Mouse (Mus musculus) hindbrain, embryonic 10.5 days (tissue): ENCODE data around the gene Cers6. TPM values are rescaled to one million over a fixed set of nuclear protein-coding genes. Genes with fewer than 3 reads are reported as not detected.

Experiments
- DNase-seq: peaks from one replicate; pipeline ENCODE4 v3.0.0-alpha.2; 2017; ENCODE audit warnings: low spot score
- H3K27ac ChIP-seq: fragments of 300-500 bp; sonication (generic); 2 replicates; pipeline ENCODE4 v1.5.1; 2016; ENCODE audit warnings: mild to moderate bottlenecking, moderate library complexity
- H3K27me3 ChIP-seq: fragments of 300-500 bp; sonication (generic); 2 replicates; pipeline ENCODE4 v1.6.1; 2016; ENCODE audit warnings: mild to moderate bottlenecking; ENCODE audit not compliant: poor library complexity, insufficient read depth, severe bottlenecking
- H3K36me3 ChIP-seq: fragments of 300-500 bp; sonication (generic); 2 replicates; pipeline ENCODE4 v1.6.1; 2016; ENCODE audit warnings: mild to moderate bottlenecking, moderate library complexity
- H3K4me1 ChIP-seq: fragments of 300-500 bp; sonication (generic); replicated peaks from 2 replicates; pipeline ENCODE4 v1.6.1; 2016; ENCODE audit warnings: mild to moderate bottlenecking
- H3K4me3 ChIP-seq: fragments of 300-500 bp; sonication (generic); 2 replicates; pipeline ENCODE4 v1.5.1; 2016; ENCODE audit warnings: mild to moderate bottlenecking, moderate library complexity
- H3K9me3 ChIP-seq: fragments of 300-500 bp; sonication (generic); 2 replicates; pipeline ENCODE4 v1.6.1; 2016; ENCODE audit warnings: mild to moderate bottlenecking, moderate library complexity
- WGBS: fragments of 180-500 bp; shearing (Covaris S2); methylation state at CpG from one replicate; pipeline ENCODE4 v1.1.7; 2016; 5-methylcytosine and 5-hydroxymethylcytosine counted together
- polyA plus RNA-seq: library from polyadenylated mRNA; unstranded; fragments of >200 nt; fragmentation: Nextera tagmentation; extraction: Ambion mirVana; gene quantifications from 2 replicates; pipeline ENCODE4 v1.2.1, GENCODE M21; 2016

The Cers6 gene
- polyA plus RNA-seq, 1 experiment from 2014 or later: 36.8 TPM

- peak; percentile 22 for DNase-seq
- H3K27ac ChIP-seq: peak overlapping the region; percentile 60
- 42% methylated on average over 8 of the region's 8 CpGs for WGBS
Measured at GRCm38 (mm10) chr2:69086505-69087260, 225.4 kb downstream of the Cers6 start.

DNA sequence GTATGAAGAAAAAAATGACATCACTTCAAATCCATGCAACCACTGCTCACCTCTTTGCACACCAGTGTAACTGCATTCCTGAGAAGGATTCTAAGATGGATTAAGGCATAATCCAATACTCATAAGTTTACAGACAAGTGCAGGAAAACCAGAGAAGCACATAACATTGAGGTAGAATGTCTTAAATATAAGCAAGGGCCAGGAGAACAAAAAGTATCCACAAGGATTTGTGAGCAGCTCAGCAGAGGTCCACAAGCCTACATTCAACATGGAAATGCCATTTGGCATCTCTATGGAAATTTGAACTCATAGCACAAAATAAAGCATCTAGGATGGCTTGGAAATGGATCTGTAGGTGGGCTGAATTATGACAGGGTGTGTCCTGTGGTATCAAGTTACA is 234.6 kb downstream of the Cers6 start:
- no peak for DNase-seq
- Histone ChIP-seq H3K36me3 (no peaks in the 10 kb centered on the region), H3K9me3 (no peaks in the 10 kb centered on the region), H3K27ac (no peak overlapping the region), H3K27me3 (no peaks in the 10 kb centered on the region), H3K4me3 (no peak overlapping the region), H3K4me1 (no peaks in the 10 kb centered on the region)

More at GRCm38 (mm10) chr2:69086505-69087260, 225.4 kb downstream of the Cers6 start:
- H3K9me3 ChIP-seq: no peaks in the 10 kb centered on the region
- peaks cover 22% of the 10 kb centered on the region for H3K4me1 ChIP-seq
- H3K4me3 ChIP-seq: no peak overlapping the region
- no peaks in the 10 kb centered on the region for H3K36me3 ChIP-seq
- no peaks in the 10 kb centered on the region for H3K27me3 ChIP-seq

GRCm38 (mm10) chr2:69096821-69097220 is 235.6 kb downstream of the Cers6 start:
- Histone ChIP-seq H3K27me3 (no peaks in the 10 kb centered on the region), H3K4me1 (no peaks in the 10 kb centered on the region), H3K36me3 (no peaks in the 10 kb centered on the region), H3K27ac (no peak overlapping the region), H3K9me3 (no peaks in the 10 kb centered on the region), H3K4me3 (no peak overlapping the region)
- DNase-seq: no peak
- 87% methylated on average over 4 of the region's 4 CpGs for WGBS

DNA sequence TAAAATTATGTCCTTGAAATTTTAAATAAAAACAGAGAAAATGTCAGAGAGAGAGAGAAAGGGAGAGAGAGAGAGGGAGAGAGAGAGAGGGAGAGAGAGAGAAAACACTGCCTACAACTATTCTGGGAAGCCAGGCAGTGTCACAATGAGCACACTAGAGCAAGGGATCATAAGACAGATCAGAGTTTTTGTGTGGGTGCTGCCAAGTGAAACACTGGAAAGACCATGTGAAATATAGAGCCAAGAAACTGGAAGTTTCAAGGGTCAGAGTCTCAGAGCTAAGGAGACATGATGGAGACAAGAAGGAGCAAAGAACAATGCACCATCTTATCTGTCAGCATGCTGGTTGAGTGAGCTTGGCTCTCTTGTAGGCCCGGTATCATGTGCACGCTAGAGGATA is 236.3 kb downstream of the Cers6 start:
- H3K9me3 ChIP-seq: no peaks in the 10 kb centered on the region
- no peaks in the 10 kb centered on the region for H3K27me3 ChIP-seq
- no peaks in the 10 kb centered on the region for H3K36me3 ChIP-seq
- WGBS: 96% methylated on average over 2 of the region's 2 CpGs
- no peak overlapping the region for H3K27ac ChIP-seq
- no peak overlapping the region for H3K4me3 ChIP-seq
- no peaks in the 10 kb centered on the region for H3K4me1 ChIP-seq
- no peak for DNase-seq

DNA sequence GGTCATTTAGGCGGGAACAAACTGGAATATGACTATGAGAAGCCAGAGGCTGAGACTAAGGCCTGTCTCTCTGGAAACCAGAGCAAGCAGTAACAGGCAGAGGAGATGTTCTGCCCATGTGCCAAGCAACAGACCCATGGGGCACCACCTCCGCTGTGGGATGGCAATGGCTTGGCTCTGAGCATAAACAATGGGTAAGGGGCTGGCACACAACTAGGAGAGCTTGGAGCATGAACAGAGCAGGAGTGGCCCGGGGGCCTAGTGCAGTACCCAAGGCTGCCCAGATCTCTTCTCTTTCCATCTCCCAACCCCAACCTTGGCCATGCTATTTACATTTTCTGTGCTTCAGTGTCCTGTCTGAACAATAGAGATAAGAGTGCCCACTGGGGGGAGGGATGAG is 237.5 kb downstream of the Cers6 start:
- Histone ChIP-seq H3K4me1 (0 out of 2 replicates have a peak, but pooled peaks cover 3% of the 10 kb centered on the region), H3K36me3 (no peaks in the 10 kb centered on the region), H3K4me3 (no peak overlapping the region), H3K9me3 (no peaks in the 10 kb centered on the region), H3K27me3 (no peaks in the 10 kb centered on the region), H3K27ac (no peak overlapping the region)
- no peak for DNase-seq
- WGBS: 93% methylated on average over 3 of the region's 3 CpGs

DNA sequence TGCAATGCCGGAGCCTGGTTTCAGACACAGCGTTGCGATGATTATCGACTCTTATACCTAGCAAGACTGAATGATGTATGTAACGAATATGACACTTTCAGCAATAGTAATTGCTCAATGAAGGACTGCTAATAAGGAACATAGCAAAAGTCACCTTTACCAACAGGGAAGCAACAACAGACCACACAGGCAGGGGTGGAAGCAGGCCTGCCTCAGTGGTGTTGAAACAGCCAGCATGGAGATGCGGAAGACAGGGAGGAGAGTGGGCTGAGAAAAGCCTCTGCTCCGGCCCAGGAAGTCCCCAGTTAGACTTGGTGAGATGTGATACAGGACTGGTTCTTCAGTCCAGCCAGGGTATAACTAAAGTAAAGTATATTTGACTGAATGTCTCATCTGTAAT is 237.9 kb downstream of the Cers6 start:
- Histone ChIP-seq H3K9me3 (no peaks in the 10 kb centered on the region), H3K4me3 (no peak overlapping the region), H3K27me3 (no peaks in the 10 kb centered on the region), H3K4me1 (peaks cover 6% of the 10 kb centered on the region; the same call in 1 of the 2 replicates), H3K36me3 (no peaks in the 10 kb centered on the region), H3K27ac (no peak overlapping the region)
- no peak for DNase-seq
- 96% methylated on average over 7 of the region's 7 CpGs for WGBS

DNA sequence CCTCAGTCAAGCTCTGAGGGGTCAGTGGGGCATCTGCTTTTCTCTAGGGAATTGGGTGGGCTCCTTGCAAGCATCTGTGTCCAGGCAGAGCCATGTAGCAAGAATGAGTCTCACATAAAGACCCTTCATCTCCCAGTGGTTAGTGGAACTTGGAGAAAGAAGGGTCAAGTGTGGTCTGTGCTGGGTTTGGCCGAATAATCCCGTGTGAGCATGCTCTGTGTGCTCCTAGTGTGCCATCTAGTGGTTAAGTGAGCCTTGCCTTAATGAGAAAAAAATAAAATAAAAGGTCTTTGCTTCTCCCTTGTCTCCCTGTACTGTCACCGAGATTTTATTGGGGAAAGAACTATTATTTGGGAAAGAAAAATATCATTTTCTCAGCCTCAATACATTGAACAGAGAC is 239.5 kb downstream of the Cers6 start:
- DNase-seq: peak; percentile 21
- Histone ChIP-seq H3K27me3 (no peaks in the 10 kb centered on the region), H3K9me3 (no peaks in the 10 kb centered on the region), H3K27ac (no peak overlapping the region), H3K4me3 (no peak overlapping the region), H3K4me1 (peaks cover 14% of the 10 kb centered on the region), H3K36me3 (no peaks in the 10 kb centered on the region)
- WGBS: 35% methylated on average over 3 of the region's 3 CpGs

- no peak for DNase-seq
- no peaks in the 10 kb centered on the region for H3K36me3 ChIP-seq
- H3K9me3 ChIP-seq: no peaks in the 10 kb centered on the region
- no peak overlapping the region for H3K27ac ChIP-seq
- no peaks in the 10 kb centered on the region for H3K27me3 ChIP-seq
- peaks cover 14% of the 10 kb centered on the region for H3K4me1 ChIP-seq
- H3K4me3 ChIP-seq: no peak overlapping the region
- WGBS: 72% methylated on average over 3 of the region's 3 CpGs
Measured at GRCm38 (mm10) chr2:69103526-69103925, 242.3 kb downstream of the Cers6 start.

DNA sequence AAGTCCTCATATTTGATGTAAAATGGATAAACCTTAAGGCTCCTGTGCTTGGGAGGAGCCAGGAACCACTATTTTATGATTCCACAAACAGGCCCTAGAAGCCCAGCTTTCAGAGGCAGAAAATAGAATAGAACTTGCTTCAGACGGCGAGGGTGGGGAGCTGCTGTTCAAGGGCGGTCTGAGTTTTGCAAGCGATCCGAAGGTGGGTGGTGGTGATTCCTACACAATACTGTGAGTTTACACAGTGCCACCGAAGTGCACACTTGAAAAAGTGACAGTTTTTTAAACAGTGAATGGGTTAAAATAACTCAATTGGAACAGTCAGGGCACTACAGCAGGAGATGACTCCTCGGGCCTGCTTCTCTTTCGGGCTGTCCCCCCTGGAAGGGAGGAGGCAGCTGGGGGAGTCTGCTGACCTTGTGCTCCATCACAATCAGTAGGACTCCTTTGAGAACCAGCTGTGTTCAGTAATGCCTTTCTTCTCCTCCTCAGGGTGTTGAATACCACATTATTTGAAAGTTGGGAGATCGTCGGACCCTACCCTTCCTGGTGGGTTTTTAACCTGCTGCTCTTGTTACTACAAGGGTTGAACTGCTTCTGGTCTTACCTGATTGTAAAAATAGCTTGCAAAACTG is 243.4 kb downstream of the Cers6 start:
- H3K36me3 ChIP-seq: no peaks in the 10 kb centered on the region
- 45% methylated on average over 10 of the region's 10 CpGs for WGBS
- H3K9me3 ChIP-seq: no peaks in the 10 kb centered on the region
- no peaks in the 10 kb centered on the region for H3K27me3 ChIP-seq
- H3K4me1 ChIP-seq: peaks cover 14% of the 10 kb centered on the region
- DNase-seq: no peak
- H3K27ac ChIP-seq: no peak overlapping the region
- H3K4me3 ChIP-seq: no peak overlapping the region

GRCm38 (mm10) chr2:69109246-69109645 is 248.0 kb downstream of the Cers6 start:
- peaks cover 8% of the 10 kb centered on the region for H3K4me1 ChIP-seq
- no peaks in the 10 kb centered on the region for H3K9me3 ChIP-seq
- WGBS: 90% methylated on average over 5 of the region's 5 CpGs
- no peak for DNase-seq
- H3K27ac ChIP-seq: no peak overlapping the region
- H3K27me3 ChIP-seq: no peaks in the 10 kb centered on the region
- H3K36me3 ChIP-seq: 0 out of 2 replicates have a peak, but pooled peaks cover 2% of the 10 kb centered on the region
- no peak overlapping the region for H3K4me3 ChIP-seq

DNA sequence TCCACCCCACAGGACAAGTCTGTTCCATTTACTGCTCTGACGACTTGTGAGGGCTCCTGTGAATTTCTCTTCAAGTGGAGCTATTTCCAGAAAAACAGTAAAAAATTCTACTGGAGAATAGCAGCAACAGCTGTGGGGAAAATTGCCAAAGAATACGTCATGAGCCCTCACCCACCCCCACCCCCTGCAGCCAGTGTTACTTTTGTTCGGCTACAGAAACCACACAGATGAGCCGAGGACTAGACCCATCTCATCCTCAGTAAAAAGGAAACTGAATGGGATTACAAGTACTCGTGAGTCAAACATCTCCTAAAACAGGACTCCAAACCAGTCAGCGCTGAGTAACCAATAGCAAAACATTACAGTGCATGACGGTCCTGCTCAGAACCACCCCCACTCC is 248.5 kb downstream of the Cers6 start:
- no peaks in the 10 kb centered on the region for H3K27me3 ChIP-seq
- H3K36me3 ChIP-seq: peaks cover 2% of the 10 kb centered on the region; the same call in 1 of the 2 replicates
- H3K9me3 ChIP-seq: no peaks in the 10 kb centered on the region
- DNase-seq: no peak
- no peak overlapping the region for H3K4me3 ChIP-seq
- H3K27ac ChIP-seq: no peak overlapping the region
- WGBS: 80% methylated on average over 7 of the region's 7 CpGs
- peaks cover 3% of the 10 kb centered on the region for H3K4me1 ChIP-seq

DNA sequence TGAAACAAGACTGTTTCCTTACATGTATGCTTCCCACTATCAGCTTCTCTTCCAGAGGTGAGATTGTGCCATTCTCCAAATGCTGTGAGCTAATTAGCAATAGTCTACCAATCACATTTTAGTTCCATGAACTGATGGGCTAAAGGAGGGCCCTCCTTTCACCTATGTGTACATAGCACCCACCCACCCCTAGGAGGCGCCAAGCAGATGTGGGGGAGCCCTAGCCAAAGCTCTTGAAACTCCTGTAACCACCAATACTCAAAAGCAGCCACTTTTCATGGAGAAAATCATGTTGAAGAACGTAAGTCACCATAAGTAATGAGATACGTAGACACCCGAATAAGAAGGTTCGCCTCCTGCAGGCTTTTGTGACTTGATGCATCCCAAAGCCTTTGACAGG is 251.4 kb downstream of the Cers6 start:
- no peak for DNase-seq
- no peaks in the 10 kb centered on the region for H3K4me1 ChIP-seq
- H3K36me3 ChIP-seq: peaks cover 10% of the 10 kb centered on the region
- H3K27me3 ChIP-seq: no peaks in the 10 kb centered on the region
- no peak overlapping the region for H3K27ac ChIP-seq
- peaks cover 6% of the 10 kb centered on the region; the same call in 1 of the 2 replicates for H3K9me3 ChIP-seq
- H3K4me3 ChIP-seq: no peak overlapping the region
- 86% methylated on average over 5 of the region's 5 CpGs for whole genome bisulfite sequencing

DNA sequence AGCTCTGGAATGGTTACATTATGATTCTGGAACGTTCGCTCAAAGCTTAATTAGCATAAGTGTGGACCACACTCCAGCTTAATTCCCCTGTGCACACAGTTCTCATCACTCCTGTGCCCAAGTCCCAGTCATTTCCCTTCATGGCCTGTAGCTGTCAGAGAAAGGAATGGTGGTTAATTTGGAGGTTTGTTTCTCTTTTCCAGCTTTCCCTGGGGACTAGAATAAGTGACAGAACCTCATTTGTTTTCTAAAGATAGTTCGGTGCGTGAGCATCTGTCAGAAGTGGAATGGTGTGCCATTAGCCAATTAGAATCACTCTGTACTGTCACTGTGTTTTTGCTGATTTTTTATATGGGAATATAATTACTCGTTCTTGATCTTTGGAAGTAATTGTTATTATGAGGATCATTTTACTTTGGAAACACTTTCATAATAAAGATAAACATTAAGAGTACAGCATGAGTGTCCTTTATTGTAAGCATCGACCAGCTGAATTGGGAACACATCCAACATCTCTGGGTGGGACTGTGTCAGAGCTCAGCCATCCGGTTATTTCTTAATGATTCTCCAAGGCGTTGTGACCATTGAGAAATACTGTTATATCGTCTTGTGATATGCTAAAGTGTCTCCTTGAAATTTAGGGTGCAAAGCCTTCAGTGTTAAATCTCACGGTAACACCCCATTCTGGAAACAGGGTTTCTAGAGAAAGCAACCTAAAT is 252.7 kb downstream of the Cers6 start:
- H3K9me3 ChIP-seq: peaks cover 6% of the 10 kb centered on the region; the same call in 1 of the 2 replicates
- no peaks in the 10 kb centered on the region for H3K4me1 ChIP-seq
- peaks cover 10% of the 10 kb centered on the region for H3K36me3 ChIP-seq
- H3K4me3 ChIP-seq: no peak overlapping the region
- H3K27me3 ChIP-seq: no peaks in the 10 kb centered on the region
- WGBS: 84% methylated on average over 10 of the region's 10 CpGs
- DNase-seq: no peak
- H3K27ac ChIP-seq: no peak overlapping the region
